Mouse (Mus musculus) erythroblast, embryonic 14.5 days (primary cell): Measurements from ENCODE around the gene A630001G21Rik. TPM values are rescaled to one million over a fixed set of nuclear protein-coding genes. Genes with fewer than 3 reads are reported as not detected.

Experiments used
- H3K27me3 ChIP-seq: 2 replicates; pipeline ENCODE4 v1.6.1; 2012; ENCODE audit warnings: inconsistent platforms; ENCODE audit not compliant: control insufficient read depth
- H3K36me3 ChIP-seq: 2 replicates; pipeline ENCODE4 v1.6.1; 2012; ENCODE audit warnings: mild to moderate bottlenecking, inconsistent platforms; ENCODE audit not compliant: control insufficient read depth
- H3K4me1 ChIP-seq: 2 replicates; pipeline ENCODE4 v1.6.1; 2012; ENCODE audit warnings: inconsistent platforms; ENCODE audit not compliant: control insufficient read depth
- H3K4me3 ChIP-seq: replicated peaks from 2 replicates; pipeline ENCODE3; 2012; ENCODE audit warnings: moderate library complexity, mild to moderate bottlenecking, inconsistent platforms
- H3K9me3 ChIP-seq: 2 replicates; pipeline ENCODE4 v1.6.1; 2012; ENCODE audit warnings: low read length, inconsistent platforms, mixed read lengths; ENCODE audit not compliant: control insufficient read depth
- GATA1 ChIP-seq: IDR thresholded peaks from 2 replicates; pipeline ENCODE4 v1.6.1; 2012; ENCODE audit warnings: low read length, inconsistent platforms, mixed read lengths
- TAL1 ChIP-seq: IDR thresholded peaks from 3 replicates; pipeline ENCODE4 v1.6.1; 2012; ENCODE audit warnings: low read length, inconsistent platforms, mixed read lengths
- polyA plus RNA-seq: library from polyadenylated mRNA; stranded (reverse); fragments of >175 nt; gene quantifications from 2 replicates; pipeline ENCODE4 v1.2.3, GENCODE M21; 2012

Gene A630001G21Rik
- polyA plus RNA-seq, 1 experiment, result 0.02 TPM

DNA sequence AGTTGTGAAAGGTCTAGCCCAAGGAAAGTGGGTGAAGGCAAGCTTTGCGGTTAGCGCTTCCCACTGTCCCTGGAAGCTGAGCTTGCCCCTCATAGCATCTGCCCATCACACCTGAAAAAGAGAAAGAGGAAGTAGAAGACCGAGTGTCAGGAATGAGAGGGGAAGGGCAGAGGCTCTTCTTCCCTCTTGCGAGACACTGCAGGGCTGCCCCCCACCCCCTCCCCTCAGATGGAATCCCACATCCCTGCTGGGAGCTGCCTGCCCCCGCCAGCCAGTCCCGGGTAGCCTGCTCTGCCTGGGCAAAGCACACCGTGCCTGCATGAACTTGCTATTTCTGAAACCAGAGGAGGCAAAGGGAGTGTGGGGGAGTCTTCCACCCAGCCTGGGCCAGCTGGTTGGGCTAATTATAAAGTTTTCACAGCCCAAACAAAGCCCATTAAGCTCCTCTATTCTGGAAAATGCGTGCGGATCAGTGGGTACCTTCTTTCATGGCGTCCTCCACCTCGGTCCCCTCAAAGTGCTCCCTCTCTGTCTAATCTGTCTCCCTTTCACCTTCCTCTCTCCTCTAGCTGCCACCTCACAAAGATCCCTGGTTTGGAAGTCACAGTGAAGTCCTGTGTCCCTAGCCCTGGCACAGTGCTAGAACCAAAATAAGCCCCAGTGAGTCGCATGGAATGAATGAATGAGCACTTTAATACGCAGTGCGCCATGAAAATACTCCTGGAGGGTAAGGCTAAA is 20.0 kb downstream of the A630001G21Rik start:
- Histone ChIP-seq H3K27me3 (no peaks in the 10 kb centered on the region), H3K4me3 (no peak overlapping the region), H3K9me3 (no peaks in the 10 kb centered on the region), H3K4me1 (no peaks in the 10 kb centered on the region; the same call in 1 of the 2 replicates), H3K36me3 (no peaks in the 10 kb centered on the region)
- TF ChIP-seq TAL1, result no peak
- TF ChIP-seq GATA1, result no peak

DNA sequence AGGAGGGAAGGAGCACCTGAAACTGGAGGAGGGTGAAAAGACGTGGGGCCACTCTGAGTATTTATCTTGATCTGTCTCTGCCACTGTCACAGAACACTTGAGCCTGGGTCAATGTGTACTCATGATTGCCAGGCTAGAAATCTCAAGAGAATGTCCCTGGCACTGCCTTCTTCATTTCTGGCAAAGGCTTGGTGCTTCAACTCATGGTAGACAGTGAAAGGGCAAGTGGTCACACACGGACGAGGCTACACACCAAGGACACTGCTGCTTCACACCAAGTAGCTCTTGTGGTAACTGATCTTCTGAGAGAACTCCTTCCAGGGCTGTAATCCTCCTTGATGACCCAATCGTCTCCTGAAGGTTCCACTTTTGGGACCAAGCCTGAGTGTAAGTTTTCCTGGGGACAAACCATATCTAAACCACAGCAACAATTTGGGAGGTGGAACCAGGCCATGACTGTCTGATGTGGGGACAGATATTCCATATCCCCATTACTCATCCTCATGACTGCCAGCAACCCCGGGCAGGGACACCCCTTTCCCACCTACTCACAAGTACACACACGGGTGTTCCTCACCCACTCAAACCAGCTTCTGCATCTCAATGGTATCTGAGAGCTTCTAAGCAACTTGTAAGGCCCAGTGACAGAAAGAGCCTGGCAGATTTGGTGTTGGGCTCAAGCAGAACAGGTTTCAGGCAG is 20.8 kb downstream of the A630001G21Rik start:
- no peak for TF ChIP-seq TAL1
- TF ChIP-seq GATA1, result no peak
- no peaks in the 10 kb centered on the region for H3K36me3 ChIP-seq
- no peaks in the 10 kb centered on the region for H3K9me3 ChIP-seq
- no peak overlapping the region for H3K4me3 ChIP-seq
- H3K27me3 ChIP-seq, result no peaks in the 10 kb centered on the region
- no peaks in the 10 kb centered on the region for H3K4me1 ChIP-seq

DNA sequence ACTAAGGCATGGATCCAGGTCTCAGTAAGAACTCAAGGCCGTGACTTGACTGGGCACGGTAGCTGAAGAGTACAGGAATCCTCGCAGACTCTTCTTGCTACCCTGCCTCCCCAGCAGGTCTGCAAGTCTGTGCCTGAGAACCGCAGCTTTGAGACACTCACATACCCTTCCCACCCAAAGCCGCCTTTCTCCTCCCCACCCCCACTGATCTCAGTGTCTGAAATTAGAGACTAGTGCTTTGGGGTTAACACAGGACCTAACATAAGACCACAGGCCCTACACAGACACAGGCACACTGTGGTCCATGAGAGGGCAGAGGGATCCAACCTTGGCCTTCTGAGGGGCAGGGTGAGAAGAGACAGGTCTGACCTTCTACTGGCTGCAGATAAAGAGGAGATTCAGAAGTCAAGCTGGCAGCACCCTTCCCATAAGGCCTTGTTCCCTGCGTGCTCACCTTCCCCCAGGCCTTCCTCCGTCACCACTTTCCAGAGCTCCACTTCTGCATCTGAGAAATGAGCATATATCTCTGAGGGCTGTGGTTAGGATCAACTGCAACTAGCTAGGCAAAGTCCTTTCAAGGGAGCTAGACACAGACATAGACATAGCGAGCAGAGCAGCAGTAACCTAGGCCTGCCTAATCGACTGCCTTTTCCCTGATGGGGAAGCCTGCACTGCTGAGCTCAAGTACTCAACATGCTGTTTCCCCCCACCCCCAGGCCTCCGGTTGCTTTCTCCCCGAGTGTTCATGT is 26.3 kb downstream of the A630001G21Rik start:
- no peaks in the 10 kb centered on the region for H3K27me3 ChIP-seq
- no peak for TF ChIP-seq TAL1
- no peak for TF ChIP-seq GATA1
- no peaks in the 10 kb centered on the region for H3K36me3 ChIP-seq
- H3K9me3 ChIP-seq, result no peaks in the 10 kb centered on the region
- no peak overlapping the region for H3K4me3 ChIP-seq
- H3K4me1 ChIP-seq, result no peaks in the 10 kb centered on the region

DNA sequence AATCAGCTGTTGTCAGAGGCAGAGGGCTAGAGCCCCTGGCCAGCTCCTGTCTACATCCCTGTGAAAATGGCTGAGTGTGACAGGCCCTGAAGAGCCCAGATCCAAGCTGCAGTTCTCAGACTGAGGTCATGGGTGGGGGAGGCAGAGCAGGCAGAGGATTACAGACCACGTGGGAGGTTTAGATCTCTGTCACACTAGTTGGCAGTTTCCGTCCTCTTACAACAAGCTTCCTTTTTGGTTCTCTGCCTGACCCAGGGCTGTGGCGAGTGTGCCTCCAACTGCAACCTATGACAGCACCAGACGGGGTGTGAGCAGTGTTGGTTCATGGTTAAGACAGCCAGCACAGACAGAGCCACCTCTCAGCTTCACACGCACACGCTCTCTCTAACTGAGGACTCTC is 26.9 kb downstream of the A630001G21Rik start:
- TF ChIP-seq TAL1 (no peak), GATA1 (no peak)
- Histone ChIP-seq H3K4me1 (no peaks in the 10 kb centered on the region), H3K4me3 (no peak overlapping the region), H3K27me3 (no peaks in the 10 kb centered on the region), H3K36me3 (no peaks in the 10 kb centered on the region), H3K9me3 (no peaks in the 10 kb centered on the region)

DNA sequence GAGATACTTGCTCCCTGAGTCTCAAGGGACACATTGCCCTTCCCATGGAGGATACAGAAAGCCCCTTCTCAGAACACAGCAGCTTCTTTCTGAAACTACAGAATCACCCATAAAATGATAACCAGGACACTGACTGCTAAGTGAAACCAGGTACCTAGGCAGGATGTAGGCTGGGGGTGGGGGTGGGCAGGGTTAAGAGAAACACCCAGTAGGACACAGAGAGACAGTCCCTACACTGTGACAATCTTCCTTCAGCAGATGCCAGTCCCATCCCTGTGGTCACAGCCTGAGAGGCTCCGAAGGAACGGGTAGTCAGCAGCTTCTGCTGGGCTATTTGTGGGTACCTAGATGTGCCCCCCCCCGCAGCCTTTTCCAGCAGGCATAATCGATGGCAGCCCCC is 27.8 kb downstream of the A630001G21Rik start:
- Histone ChIP-seq H3K9me3 (no peaks in the 10 kb centered on the region), H3K36me3 (no peaks in the 10 kb centered on the region), H3K4me1 (no peaks in the 10 kb centered on the region), H3K27me3 (no peaks in the 10 kb centered on the region), H3K4me3 (no peak overlapping the region)
- TF ChIP-seq GATA1 (no peak), TAL1 (no peak)

DNA sequence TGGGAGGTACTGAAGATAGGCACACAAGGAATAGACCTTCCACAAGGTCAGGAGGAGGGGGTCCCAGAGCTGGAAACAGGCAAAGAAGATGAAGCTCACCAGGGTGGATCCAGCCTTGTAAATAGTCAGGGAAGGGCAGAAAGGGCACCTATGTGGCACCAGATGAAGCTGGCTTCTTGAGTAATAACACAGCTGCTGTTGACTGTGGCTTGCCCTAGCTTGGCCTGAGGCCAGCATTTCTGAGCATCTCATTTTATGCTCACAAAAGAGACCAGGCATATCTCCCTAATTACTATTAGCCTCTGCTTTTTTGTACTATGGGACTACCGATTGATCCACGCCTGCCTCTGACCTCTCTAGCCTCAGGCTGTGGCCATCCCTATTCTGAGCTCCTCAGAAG is 28.6 kb downstream of the A630001G21Rik start:
- TF ChIP-seq TAL1 (no peak), GATA1 (no peak)
- no peak overlapping the region for H3K4me3 ChIP-seq
- no peaks in the 10 kb centered on the region for H3K4me1 ChIP-seq
- no peaks in the 10 kb centered on the region for H3K36me3 ChIP-seq
- H3K9me3 ChIP-seq, result no peaks in the 10 kb centered on the region
- no peaks in the 10 kb centered on the region for H3K27me3 ChIP-seq

DNA sequence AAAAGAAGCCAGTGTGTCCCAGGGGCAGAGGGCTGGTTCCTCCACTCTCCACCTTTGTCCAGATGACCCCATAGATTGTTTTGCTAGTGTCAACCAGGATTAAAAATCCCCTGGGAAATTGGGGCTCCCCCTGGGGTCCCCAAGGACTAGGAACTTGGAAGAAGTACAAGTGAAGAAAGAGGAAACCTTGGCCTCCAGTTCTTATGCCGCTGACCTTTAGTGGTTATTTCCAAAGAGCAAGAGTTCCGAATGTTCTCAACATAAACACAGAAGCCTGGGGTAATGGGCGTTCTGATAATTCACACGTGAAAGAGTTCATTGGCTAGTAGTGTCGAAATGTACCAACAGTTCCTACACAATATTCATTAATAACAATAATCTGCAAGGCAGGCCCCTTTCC is 31.9 kb downstream of the A630001G21Rik start:
- TF ChIP-seq GATA1 (no peak), TAL1 (no peak)
- no peaks in the 10 kb centered on the region for H3K9me3 ChIP-seq
- H3K4me3 ChIP-seq, result no peak overlapping the region
- H3K4me1 ChIP-seq, result no peaks in the 10 kb centered on the region
- no peaks in the 10 kb centered on the region for H3K27me3 ChIP-seq
- no peaks in the 10 kb centered on the region for H3K36me3 ChIP-seq

DNA sequence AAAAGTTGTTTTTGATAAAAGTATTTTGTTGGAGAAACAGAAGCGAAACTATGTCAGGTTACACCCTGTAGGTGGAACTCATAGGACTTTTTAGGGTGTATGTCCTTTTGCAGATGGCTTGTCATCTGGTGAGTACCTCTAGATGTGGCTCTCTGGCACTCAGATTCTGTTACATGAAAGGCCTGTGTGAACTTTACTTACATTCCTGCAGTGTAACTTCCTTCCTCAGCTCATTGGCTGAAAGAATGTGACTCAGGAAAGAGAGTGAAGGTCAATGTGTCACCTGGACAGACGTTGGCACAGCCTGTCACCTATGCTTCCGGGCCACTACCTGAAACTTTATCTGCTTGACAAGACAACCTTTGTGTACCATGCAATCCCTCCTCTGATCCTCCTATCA is 33.9 kb downstream of the A630001G21Rik start:
- TF ChIP-seq GATA1 (no peak), TAL1 (no peak)
- Histone ChIP-seq H3K27me3 (no peaks in the 10 kb centered on the region), H3K36me3 (no peaks in the 10 kb centered on the region), H3K9me3 (no peaks in the 10 kb centered on the region), H3K4me3 (no peak overlapping the region), H3K4me1 (no peaks in the 10 kb centered on the region)

DNA sequence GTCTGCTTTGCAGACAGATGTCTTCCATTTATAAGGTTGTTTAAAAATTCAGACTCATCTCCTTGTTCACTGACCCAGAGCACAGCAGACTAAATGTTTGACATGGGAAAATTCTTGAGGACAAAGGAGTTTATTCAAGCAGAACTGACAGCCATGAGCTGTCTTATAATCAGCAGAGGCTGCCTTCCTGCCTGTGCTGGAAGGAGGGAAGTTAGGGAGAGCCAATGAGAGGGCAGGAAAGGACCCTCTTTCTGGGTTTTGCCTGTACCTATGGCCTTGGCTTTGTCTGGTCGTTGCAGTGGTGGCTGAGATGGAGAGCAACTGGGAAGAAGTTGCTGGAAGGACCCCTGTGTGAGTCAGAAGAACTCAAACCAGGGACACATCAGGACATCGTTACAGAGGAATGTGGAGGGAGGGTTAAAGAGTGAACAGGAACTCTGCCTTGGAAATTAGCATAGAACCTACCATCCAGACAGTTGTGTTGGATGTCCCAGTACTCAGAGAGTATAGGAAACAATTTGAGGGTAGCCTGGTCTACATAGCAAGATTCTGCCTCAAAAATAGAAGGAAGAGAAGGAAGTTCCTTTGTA is 35.4 kb downstream of the A630001G21Rik start:
- Histone ChIP-seq H3K36me3 (no peaks in the 10 kb centered on the region), H3K9me3 (no peaks in the 10 kb centered on the region; the same call in 1 of the 2 replicates), H3K4me3 (no peak overlapping the region), H3K4me1 (no peaks in the 10 kb centered on the region), H3K27me3 (no peaks in the 10 kb centered on the region)
- TF ChIP-seq GATA1 (no peak), TAL1 (no peak)
